Mouse (Mus musculus) stomach, postnatal 0 days (tissue): ENCODE results near the gene Mgarp.

Experiments
- CTCF ChIP-seq: IDR thresholded peaks from 2 replicates; pipeline ENCODE4 v1.5.1; 2016; ENCODE audit warnings: antibody characterized with exemption, low read depth, mild to moderate bottlenecking, moderate library complexity
- EP300 ChIP-seq: optimal IDR thresholded peaks from 2 replicates; pipeline ENCODE3; 2016; ENCODE audit warnings: antibody characterized with exemption

DNA sequence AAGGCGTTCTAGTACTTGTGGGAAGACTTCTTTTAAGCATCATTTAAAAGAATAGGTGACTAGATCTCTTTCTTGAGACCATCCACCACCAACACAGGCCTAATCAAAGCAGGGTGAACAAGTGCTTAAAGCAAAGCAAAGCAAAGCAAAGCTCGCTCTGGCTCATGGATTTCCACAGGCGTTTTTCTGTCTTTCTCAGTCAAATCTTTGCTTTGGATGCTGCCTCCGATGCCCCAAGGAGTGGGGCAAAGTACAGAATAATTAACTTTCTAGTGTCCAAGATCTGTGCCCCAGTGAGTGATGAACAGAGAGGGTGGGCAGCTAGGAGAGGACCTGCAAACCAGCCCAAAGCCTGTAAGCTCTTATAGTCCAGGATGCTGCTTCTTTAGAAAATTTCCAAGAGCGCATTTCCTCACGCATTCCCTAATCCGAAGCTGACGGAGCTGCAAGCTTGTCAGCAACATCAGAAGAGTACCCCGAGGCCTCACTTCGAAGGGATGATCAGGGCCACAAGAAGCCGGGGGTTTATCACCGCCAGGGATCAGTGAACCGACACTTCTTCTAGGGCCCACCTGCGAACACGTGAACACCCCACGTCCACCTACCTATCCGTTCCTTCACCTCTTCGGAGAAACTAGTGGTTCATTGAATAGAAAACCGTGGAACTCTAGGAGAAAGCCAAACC is 935 bp downstream of the Mgarp start:
- TF ChIP-seq CTCF (no peak), EP300 (no peak)
